Mouse (Mus musculus) forebrain, embryonic 14.5 days (tissue): ENCODE measurements around the gene Spem2. TPM values are rescaled to one million over a fixed set of nuclear protein-coding genes. Genes with fewer than 3 reads are reported as not detected.

Experiments used
- ATAC-seq: fragments of 200-750 bp; cut with Nextera tagmentation; 2 replicates; pipeline ENCODE4 v1.8.0; 2017; ENCODE audit warnings: mild to moderate bottlenecking, moderate library complexity
- DNase-seq: peaks from one replicate; pipeline ENCODE4 v3.0.0-alpha.2; 2015; ENCODE audit warnings: low spot score
- H3K27ac ChIP-seq: fragments of 300-500 bp; sonication (generic); 2 replicates; pipeline ENCODE4 v1.5.1; 2014; ENCODE audit warnings: low read depth, mild to moderate bottlenecking, control low read depth, low read length, moderate library complexity
- H3K27me3 ChIP-seq: fragments of 300-500 bp; sonication (generic); replicated peaks from 2 replicates; pipeline ENCODE4 v1.6.1; 2014; ENCODE audit warnings: low read length, control low read depth, mixed read lengths; ENCODE audit not compliant: control insufficient read depth, insufficient read depth
- H3K36me3 ChIP-seq: fragments of 300-500 bp; sonication (generic); 2 replicates; pipeline ENCODE4 v1.6.1; 2014; ENCODE audit warnings: low read length, control low read depth; ENCODE audit not compliant: control insufficient read depth, insufficient read depth
- H3K4me1 ChIP-seq: fragments of 300-500 bp; sonication (generic); 2 replicates; pipeline ENCODE4 v1.6.1; 2014; ENCODE audit warnings: antibody characterized with exemption, low read length, control low read depth; ENCODE audit not compliant: control insufficient read depth, insufficient read depth
- H3K4me2 ChIP-seq: fragments of 300-500 bp; sonication (generic); 2 replicates; pipeline ENCODE4 v1.6.1; 2014; ENCODE audit warnings: mild to moderate bottlenecking, control low read depth, low read length
- H3K4me3 ChIP-seq: fragments of 300-500 bp; sonication (generic); 2 replicates; pipeline ENCODE4 v1.5.1; 2014; ENCODE audit warnings: low read depth, low read length, control low read depth
- H3K9ac ChIP-seq: fragments of 300-500 bp; sonication (generic); 2 replicates; pipeline ENCODE4 v1.6.1; 2014; ENCODE audit warnings: mild to moderate bottlenecking, low read length, control low read depth, moderate library complexity
- H3K9me3 ChIP-seq: fragments of 300-500 bp; sonication (generic); replicated peaks from 2 replicates; pipeline ENCODE4 v1.6.1; 2016; ENCODE audit warnings: low read length, control low read depth, mixed read lengths; ENCODE audit not compliant: control insufficient read depth
- WGBS: fragments of 180-500 bp; shearing (Covaris S2); extraction: QIAGEN DNeasy Blood & Tissue Kit; methylation state at CpG from one replicate; pipeline ENCODE4 v1.1.7; 2014; 5-methylcytosine and 5-hydroxymethylcytosine counted together
- polyA plus RNA-seq: library from polyadenylated mRNA; unstranded; fragments of >200 nt; fragmentation: Nextera tagmentation; extraction: Ambion mirVana; gene quantifications from 2 replicates; pipeline ENCODE4 v1.2.1, GENCODE M21; 2014

Gene Spem2
- polyA plus RNA-seq, 1 experiment from 2014 or later, result not detected

DNA sequence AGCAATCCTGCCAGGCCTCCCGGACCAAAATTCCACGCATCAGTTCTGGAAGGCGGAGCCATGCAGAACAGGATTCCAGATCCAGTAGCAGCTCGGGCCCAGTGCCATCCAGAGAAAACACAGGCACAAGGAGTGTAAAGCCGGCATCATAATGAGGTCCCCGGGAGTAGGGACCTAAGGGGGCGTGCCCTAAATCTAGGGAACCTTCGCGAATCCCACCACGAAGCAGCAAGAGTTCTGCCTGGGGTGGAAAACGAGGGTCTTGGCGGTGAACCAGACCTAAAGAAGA is 13.7 kb downstream of the Spem2 start:
- ATAC-seq (no peak), DNase-seq (peak; percentile 20)
- Histone ChIP-seq H3K4me2 (peak overlapping the region; percentile 98; the same call in 1 of the 2 replicates), H3K27ac (no peak overlapping the region), H3K36me3 (no peaks in the 10 kb centered on the region), H3K27me3 (peaks cover 27% of the 10 kb centered on the region), H3K9me3 (no peaks in the 10 kb centered on the region), H3K9ac (peak overlapping the region; percentile 25; the same call in 1 of the 2 replicates), H3K4me1 (peaks cover 37% of the 10 kb centered on the region), H3K4me3 (no peak overlapping the region; the same call in 1 of the 2 replicates)
- WGBS, result 5% methylated on average over 12 of the region's 12 CpGs

DNA sequence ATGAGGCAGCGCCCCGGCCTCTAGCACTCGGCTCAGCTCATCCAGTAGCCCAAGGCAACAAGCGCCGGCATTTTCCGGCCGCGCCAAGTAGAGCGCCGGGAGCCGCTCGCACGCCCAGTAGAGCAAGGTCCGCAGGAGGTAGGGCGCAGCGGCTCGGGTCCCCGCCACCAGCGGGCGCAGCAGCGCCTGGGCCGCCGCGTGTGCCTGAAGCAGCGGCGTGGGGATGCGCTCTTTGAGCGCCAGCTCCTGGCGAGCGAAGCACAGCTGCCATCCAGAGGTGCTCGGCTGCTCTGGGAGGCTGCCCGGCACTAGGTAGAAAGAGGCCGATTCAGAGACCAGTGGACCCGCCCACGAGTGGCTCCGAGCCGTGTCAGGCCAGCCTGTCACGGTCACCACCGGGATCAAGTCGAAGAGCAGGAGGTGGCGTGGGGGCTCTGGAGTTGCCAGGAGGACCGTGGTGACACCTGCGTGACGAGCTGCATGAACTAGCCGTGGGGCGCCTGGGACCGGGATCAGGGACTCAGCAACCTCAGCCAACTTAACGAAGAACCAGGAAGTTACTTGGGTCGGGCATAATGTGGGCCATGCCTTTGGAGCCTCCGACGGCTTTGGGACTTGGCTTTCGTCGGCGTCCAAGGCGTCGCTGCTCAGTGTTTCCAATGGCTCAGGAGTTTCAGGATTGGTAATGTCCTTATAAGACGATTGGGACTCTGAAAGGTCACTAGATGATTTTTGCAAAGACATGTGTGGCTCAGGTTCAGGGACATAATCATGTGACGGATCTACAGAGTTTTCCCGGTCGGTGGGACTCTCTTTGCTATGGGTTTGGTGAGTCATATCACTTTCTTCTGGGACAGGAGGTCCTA is 14.2 kb downstream of the Spem2 start:
- under 1% methylated on average over 60 of the region's 60 CpGs for WGBS
- ATAC-seq (peak; percentile 33), DNase-seq (peak; percentile 76)
- Histone ChIP-seq H3K36me3 (no peaks in the 10 kb centered on the region), H3K4me3 (peak overlapping the region; percentile 56), H3K27ac (peak overlapping the region; percentile 70; the same call in 1 of the 2 replicates), H3K27me3 (peaks cover 27% of the 10 kb centered on the region), H3K4me2 (peak overlapping the region; percentile 98), H3K9me3 (no peaks in the 10 kb centered on the region), H3K9ac (peak overlapping the region; percentile 75), H3K4me1 (peaks cover 43% of the 10 kb centered on the region)

DNA sequence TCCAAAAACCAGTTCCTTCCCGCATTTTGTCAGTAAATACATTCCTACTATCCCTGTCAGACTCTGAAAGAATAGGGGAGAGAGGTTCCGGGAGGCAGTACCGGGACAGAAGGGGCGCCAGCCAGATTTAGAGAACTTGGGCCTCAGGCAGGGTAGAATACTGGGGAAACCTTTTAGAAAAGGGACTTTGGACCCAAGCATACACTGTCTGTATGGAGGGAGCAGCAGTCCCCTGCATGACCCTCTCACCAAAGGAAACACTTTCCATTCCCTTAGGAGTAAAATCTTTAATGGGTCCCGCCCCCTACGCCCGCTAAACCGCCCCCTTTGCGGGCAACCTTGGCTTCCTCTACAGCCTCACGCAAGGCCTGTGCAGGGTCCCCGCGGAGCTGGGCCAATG is 14.9 kb downstream of the Spem2 start:
- Histone ChIP-seq H3K27me3 (peaks cover 27% of the 10 kb centered on the region), H3K4me1 (peaks cover 46% of the 10 kb centered on the region), H3K9me3 (no peaks in the 10 kb centered on the region), H3K4me2 (peak overlapping the region; percentile 98), H3K36me3 (no peaks in the 10 kb centered on the region), H3K4me3 (peak overlapping the region; percentile 56), H3K9ac (peak overlapping the region; percentile 75), H3K27ac (peak overlapping the region; percentile 70; the same call in 1 of the 2 replicates)
- WGBS, result 2% methylated on average over 12 of the region's 12 CpGs
- ATAC-seq (0 out of 2 replicates have a peak, but pooled peaks have one; percentile 1), DNase-seq (no peak)

DNA sequence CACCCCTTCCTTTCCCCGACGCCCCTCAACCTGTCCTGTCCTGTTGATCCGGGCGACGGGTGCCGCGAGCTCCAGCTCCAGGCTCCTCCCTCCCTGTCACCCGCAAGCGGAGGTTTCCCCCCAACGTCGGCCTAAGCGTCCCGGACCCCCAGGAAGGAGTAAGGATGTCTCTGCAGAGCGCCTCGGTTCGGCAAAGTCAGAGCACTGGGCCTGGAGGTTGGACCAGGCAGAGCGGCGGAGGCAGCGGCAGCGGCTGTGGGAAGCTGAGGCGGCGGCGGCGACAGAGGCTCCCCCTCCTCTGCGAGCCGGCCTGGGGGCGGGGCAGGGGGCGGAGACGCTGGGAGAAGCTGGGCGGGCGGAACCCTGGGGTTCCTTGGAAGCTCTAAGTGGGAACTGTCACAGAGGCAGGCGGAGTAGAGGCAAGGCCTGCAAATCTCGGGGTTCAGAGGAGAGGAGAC is 15.6 kb downstream of the Spem2 start:
- Histone ChIP-seq H3K27ac (peak overlapping the region; percentile 70), H3K9me3 (no peaks in the 10 kb centered on the region), H3K9ac (peak overlapping the region; percentile 75), H3K4me3 (peak overlapping the region; percentile 56), H3K36me3 (no peaks in the 10 kb centered on the region), H3K4me1 (peaks cover 46% of the 10 kb centered on the region), H3K27me3 (peaks cover 27% of the 10 kb centered on the region), H3K4me2 (peak overlapping the region; percentile 98)
- under 1% methylated on average over 33 of the region's 33 CpGs for WGBS
- peak; percentile 86 for DNase-seq
- peak; percentile 29 for ATAC-seq

DNA sequence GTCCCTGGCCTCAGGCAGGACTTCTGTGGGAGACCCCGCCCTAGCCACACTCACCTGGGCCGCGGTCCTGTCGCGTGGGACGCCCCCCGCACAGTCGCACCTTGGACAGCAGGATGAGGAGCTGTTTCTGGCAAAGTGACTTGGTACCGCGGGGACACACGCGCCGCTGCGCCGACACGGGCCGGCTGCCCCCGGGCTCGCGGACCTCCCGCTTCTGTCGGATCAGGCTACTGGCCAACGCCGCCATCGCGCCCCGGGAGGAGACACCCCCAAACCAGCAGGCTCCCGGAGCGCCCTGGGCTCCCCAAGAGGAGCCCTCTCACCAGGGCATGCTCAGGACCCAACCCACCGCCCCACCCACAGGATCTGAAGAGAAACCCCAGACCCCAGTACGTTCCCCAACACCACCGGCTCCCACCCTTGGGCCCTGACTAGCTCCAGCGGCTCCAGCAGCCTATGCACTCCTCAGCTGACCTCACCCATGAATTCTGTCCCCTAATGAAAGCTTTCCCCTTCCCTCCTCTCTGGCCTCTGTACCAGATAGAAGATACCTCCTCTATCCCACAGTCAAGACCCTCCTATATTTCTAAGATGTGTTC is 16.8 kb downstream of the Spem2 start, which contains the start of gene Fgf11:
TSS of gene Fgf11 (minus strand) at position 479 of the 599 bp plus-strand sequence.
- peak within 1 kb of the TSS; percentile 75 for H3K9ac ChIP-seq
- no peaks in the 10 kb centered on the region for H3K36me3 ChIP-seq
- 1% methylated on average over 33 of the region's 33 CpGs for WGBS
- DNase-seq (no peak), ATAC-seq (no peak)
- H3K27me3 ChIP-seq, result peaks cover 27% of the 10 kb centered on the region
- peak within 1 kb of the TSS; percentile 56 for H3K4me3 ChIP-seq
- no peaks in the 10 kb centered on the region for H3K9me3 ChIP-seq
- H3K27ac ChIP-seq, result peak within 1 kb of the TSS; percentile 88
- peaks cover 46% of the 10 kb centered on the region for H3K4me1 ChIP-seq
- peak within 1 kb of the TSS; percentile 98 for H3K4me2 ChIP-seq

DNA sequence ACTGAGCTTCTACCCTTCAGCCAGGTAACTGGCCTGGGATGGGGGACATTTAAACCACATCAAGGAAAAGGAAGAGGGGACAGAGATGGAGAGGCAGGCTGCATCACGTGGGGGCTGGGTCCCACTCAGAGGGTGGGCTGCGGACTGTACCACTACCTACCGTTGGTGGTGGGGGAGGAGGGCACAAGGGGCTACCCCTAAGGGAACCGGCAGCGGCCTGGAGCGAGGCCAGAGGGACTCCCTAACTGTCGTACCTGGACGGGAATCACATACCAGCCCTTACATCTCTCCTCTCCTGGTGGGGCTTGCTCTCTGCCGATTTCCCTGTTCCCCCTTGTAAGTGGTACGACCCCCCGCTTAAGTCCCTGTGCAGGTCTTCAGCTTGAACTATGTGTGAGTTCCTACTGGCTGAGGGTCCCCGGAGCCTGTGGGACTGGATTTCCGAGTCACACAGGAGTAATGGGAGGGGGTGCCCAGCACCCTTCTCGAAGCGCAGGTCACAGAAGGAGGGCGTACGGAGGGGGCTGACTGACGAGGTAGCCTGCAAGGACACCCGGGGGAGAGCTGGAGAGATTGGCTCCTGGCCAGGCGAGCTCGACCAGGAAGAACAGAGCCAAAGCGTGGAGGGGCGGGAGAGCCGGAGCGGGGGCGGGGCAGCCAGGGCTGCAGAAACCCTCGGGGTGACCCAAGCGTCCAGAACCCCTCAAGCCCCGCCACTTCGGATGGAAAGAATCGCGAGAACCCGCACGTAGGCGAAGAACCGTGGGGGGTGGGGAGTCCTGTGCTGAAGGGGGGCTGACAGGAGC is 17.7 kb downstream of the Spem2 start:
- ATAC-seq, result peak; percentile 80
- H3K27ac ChIP-seq, result peak overlapping the region; percentile 88
- peak; percentile 90 for DNase-seq
- no peaks in the 10 kb centered on the region for H3K9me3 ChIP-seq
- H3K9ac ChIP-seq, result peak overlapping the region; percentile 73
- peak overlapping the region; percentile 98 for H3K4me2 ChIP-seq
- H3K27me3 ChIP-seq, result peaks cover 21% of the 10 kb centered on the region
- H3K4me1 ChIP-seq, result peaks cover 46% of the 10 kb centered on the region
- H3K36me3 ChIP-seq, result no peaks in the 10 kb centered on the region
- under 1% methylated on average over 36 of the region's 36 CpGs for WGBS
- peak overlapping the region; percentile 56 for H3K4me3 ChIP-seq

- H3K4me3 ChIP-seq, result peak overlapping the region; percentile 56
- peaks cover 15% of the 10 kb centered on the region for H3K27me3 ChIP-seq
- peak overlapping the region; percentile 88 for H3K27ac ChIP-seq
- H3K4me2 ChIP-seq, result peak overlapping the region; percentile 98
- WGBS, result under 1% methylated on average over 11 of the region's 11 CpGs
- H3K9ac ChIP-seq, result peak overlapping the region; percentile 73
- H3K9me3 ChIP-seq, result no peaks in the 10 kb centered on the region
- ATAC-seq (peak; percentile 45), DNase-seq (peak; percentile 77)
- H3K4me1 ChIP-seq, result peaks cover 46% of the 10 kb centered on the region
- no peaks in the 10 kb centered on the region for H3K36me3 ChIP-seq
These were observed 18.2 kb downstream of the Spem2 start for GRCm38 (mm10) chr11:69800138-69800391.

- Histone ChIP-seq H3K4me1 (peaks cover 44% of the 10 kb centered on the region), H3K9ac (peak overlapping the region; percentile 73; the same call in 1 of the 2 replicates), H3K4me2 (peak overlapping the region; percentile 98), H3K27ac (peak overlapping the region; percentile 88), H3K9me3 (no peaks in the 10 kb centered on the region), H3K36me3 (no peaks in the 10 kb centered on the region), H3K27me3 (peaks cover 10% of the 10 kb centered on the region), H3K4me3 (peak overlapping the region; percentile 56)
- ATAC-seq (no peak), DNase-seq (peak; percentile 68)
- 21% methylated on average over 11 of the region's 12 CpGs for WGBS
These were observed 18.7 kb downstream of the Spem2 start for GRCm38 (mm10) chr11:69799394-69800137.
